Mouse (Mus musculus) heart, adult 18-20 months (tissue): Measurements from ENCODE around the gene Trpc1. TPM values are rescaled to one million over a fixed set of nuclear protein-coding genes. Genes with fewer than 3 reads are reported as not detected.
A peak's percentile ranks its signal among the peaks of the same experiment; 100 is the strongest.

ENCODE experiments used
- DNase-seq, 2 experiments: peaks; one replicate each; pipeline ENCODE4 v3.0.0; 2021 to 2022; ENCODE audit warnings: mixed read lengths in 1 of 2
- long read RNA-seq, 2 experiments: library from polyadenylated mRNA; stranded (forward); transcript quantifications; one replicate each; pipeline ENCODE4 v2.0.0; 2021
- total RNA-seq, 2 experiments: library from RNA; stranded (reverse); gene quantifications; 2 replicates each; pipeline ENCODE4 v1.2.3; 2021

Gene Trpc1
- 1 to 10 TPM; 7.4 to 8.0 TPM for total RNA-seq
- long read RNA-seq, experiment 1, partial matches to known transcripts: 0 of 1 reads
- long read RNA-seq, experiment 1, other reads (novel, unspliced or antisense): 0 of 1 reads
- long read RNA-seq, experiment 2: 0 reads

DNA sequence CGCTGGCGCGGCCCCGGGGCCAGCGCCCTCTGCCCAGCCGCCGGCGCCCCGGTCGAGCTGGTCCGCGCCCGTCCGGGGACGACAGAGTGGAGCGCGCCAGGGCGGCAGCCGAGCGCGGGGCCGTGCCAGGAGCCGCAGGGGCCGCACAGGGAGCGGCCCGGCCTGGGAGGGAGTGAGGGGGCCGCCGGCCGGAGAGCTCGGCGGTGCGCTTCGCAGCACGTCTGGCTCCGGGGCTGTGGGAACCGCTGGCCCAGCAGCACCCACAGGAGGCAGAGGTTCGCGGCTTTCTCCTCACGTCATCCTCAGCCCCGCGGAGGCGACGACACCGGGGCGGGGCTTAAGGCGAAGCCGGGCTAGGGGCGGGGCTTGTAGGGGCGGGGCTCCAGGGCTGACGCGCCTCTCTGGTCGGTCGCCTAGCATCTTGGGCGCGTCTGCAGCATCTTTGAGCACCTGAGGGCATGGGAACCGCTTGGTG, at the start of gene Trpc1:
Gene Trpc1 (minus strand): TSS at position 339 of the 475 bp plus-strand sequence.
- peak; percentile 85 for DNase-seq

DNA sequence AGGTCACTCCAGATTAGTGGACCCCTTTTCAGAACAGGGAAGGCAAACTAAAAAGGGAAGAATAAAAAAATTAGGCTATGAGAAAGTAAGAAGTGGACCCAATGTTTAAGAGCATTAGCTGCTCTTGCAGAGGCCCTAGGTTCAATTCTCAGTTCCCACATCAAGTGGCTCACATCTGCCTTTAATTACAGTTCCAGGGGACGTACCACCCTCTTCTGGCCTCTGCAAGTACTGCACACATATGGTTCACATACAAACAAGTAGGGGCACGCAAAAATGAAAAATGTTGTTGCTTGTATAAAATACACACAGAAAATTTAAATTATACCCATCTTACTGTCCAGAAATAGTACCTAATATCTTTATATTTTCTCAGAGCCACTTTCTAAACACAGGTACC, 46.1 kb upstream of the Trpc1 start:
- DNase-seq: no peak

DNA sequence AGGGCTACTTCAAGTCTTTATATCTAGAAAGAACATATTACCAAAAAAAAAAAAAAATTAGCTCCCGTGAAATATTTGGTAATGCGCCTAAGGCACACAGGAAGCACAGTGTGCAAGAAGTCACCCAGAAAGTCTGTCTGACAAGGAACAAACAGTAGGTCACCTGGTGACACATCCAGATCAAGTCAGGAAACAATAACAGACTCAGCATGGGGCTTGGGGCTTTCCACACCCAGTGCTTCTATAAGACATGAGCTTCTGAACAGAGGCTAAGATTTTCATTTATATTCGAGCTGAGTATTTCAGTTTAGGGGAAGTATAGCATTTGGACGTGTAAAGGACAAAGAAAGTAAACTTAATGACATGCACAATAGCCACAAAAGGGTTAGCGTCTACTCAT, 45.7 kb upstream of the Trpc1 start:
- DNase-seq: no peak

DNA sequence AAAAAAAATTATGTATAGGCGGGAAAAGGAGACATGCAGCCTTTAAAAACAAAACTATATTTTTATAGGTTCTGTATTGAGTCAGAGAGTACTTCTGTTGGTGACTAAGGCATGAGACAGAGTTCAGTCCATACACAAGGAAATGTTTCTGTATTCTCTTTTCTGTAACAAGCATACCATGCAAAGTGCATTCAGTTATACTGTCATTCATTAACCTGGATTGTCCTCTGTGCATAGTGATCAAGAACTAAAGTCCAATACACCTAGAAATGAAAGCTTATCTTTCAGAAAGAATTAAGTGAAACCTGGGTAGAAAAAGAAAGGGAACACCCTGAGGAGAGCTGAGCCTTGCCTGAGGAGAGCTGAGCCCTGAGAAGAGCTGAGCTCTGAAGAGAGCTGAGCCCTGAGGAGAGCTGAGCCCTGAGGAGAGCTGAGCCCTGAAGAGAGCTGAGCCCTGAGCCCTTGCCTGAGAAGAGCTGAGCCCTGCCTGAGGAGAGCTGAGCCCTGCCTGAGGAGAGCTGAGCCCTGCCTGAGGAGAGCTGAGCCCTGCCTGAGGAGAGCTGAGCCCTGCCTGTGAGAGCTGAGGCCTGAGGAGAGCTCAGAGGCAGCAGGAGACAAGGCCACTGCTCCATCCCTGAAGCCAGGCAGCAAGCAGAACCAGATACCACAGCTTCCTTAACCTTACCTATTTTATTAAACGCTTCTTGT, 45.1 kb upstream of the Trpc1 start:
- no peak for DNase-seq

DNA sequence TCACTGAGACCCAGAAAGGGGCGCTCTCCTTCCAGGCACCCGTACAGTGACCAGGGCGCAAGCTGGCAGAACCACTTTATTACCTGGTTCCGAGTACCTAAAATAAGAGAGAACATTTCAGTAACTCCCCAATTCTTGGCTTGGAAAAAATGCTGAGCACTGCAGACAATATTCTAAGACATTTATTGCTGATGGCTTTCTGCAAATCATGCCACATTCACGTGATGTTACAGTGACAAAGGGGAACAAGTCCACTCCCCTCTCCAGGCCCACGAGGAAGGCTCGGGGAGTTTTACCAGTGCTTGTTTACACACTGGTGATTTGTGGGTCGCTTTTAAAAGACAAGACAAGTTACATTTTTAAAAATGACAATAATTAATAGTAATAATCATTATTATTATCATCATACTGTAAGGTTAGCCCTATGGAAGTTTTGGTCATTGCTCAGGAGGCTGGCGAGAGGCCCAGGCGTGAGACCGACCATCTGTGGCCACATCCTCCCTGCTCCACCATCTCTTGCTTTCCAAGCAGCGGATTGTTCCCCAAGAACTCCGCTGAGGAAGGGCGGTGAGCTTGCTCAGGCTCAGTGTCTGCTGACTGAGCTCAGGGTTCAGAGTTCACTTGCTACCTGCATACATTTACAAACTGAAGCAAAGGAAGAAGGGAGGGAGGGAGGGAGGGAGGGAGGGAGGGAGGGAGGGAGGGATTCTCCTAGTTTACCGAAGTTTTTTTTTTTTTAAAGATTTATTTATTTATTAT, 44.0 kb upstream of the Trpc1 start:
- no peak for DNase-seq

DNA sequence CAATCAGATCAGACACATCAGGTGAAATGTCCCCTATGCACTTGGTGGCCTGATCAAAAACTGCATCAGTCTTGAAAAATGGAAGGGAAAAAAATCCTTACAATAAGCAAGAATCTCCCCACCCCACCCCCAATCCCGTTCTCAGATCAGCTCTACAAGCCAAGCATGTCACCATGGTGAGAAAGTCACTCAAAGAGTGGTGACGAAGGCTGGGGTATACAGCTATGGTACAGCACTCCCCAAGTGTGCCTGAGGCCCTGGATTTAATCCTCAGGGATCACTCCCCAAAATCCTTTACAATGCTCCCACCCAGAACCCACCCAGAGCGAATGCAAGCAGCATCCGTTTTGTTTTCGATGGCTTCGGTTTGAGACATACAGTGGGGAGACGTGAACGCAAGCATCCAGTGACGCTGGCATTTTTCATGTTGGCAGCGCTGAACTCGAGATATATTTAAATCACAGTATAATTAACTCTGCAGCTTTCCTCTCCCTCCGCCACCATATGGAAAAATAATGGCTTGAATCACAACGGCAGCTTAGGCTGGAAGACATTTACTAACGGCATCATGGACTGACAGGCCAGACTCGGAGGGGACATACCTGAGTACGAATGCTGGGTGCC, 34.8 kb upstream of the Trpc1 start:
- DNase-seq: no peak

DNA sequence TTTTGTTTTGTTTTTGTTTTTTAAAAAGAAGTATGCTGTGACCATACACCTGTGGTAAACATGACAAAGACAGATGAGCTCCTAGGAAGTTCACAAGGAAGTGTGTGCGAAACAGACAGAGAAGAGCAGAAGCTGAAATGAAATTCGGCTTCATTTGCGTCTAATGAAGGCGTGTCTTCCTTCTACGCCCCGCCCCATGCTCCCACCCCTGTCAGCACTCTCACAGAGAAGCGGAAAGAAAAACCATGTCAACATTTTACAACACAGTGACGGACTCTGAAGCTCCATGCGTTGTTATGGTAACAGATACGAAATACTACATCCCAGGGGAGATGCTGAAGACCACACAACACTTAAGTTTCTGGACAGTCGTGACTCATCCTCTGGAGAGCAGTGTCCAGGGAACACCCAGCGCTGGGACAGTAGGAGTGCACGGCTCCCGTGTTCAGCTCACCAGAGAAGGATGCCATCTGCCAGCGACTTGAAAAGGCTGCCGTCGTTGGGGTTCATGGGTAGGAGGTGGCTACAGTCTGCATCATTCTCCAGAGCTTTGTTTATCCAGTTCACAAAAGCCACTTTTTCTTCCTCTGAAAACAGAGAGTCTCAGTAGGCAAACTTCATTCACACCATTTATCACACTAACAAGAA, 33.6 kb upstream of the Trpc1 start:
- DNase-seq: no peak

DNA sequence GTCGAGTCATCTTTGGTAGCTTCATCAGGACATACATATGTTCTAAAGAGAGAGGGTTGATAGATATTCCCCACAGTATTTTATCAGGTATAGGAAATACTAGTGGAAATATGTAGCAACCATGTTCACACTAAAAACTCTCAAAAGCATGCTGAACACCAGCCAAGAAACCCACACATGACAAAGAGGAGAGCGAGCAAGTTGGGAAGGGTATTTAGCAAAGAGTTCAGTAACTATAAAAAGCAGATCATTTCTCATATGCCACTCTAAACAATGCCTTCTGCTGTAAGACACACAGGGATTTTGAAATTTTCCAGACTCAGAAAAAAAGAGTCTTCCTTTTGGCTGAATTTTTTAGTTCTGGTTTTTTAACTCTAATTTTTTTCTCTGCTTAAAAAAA, 21.5 kb upstream of the Trpc1 start:
- DNase-seq: no peak

DNA sequence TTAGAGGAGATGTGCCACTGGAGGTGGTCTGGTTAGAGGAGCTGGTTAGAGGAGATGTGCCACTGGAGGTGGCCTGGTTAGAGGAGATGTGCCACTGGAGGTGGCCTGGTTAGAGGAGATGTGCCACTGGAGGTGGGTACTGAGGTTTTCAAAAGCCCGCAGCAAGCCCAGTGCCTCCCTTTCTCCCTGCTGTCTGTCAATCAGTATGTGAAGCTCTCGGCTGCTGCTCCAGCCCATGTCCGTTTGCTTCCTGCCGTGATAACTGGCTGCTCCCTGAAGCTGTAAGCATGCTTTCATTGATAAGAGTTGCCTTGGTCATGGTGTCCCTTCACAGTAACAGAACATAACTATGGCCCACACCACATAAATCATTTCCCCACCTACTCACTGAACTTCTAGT, 13.0 kb upstream of the Trpc1 start:
- no peak for DNase-seq

DNA sequence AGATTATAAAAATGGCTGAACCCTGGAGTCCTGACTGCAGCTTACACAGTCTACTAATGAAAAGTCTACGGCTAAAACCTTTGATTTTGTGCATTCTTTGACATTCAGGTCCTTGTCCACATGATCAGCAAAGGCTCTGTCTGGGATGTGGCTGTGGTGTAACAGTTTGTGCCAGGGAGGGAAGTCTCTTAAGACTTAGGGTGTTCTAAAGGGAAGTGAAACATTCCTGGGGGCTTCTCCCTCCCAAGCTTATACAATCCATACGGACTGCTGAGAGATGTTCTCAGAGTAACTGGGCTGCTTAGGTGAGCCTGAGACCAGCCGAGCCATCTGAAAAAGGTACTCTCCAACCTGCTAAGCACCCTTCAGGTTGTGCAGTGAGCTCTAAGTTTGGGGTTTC, 12.1 kb upstream of the Trpc1 start:
- DNase-seq: no peak

DNA sequence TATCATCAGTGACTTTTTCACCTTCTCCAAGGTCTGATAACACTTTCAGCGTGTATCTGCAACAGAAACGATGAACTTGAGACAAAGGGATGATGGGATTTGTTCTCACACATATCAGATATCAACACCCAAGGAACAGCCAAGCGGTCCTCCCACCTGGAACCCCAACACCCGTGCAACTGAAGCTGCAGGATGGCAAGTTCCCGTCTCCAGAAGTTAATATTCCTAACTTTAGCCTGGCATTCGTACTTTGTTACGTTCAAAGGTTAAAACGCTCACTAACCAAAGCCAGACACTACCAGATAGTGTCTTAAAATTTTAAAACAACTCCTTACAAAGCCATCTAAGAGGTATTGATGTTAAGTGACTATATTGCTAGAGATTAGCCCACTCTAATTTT, 11.2 kb upstream of the Trpc1 start:
- no peak for DNase-seq

DNA sequence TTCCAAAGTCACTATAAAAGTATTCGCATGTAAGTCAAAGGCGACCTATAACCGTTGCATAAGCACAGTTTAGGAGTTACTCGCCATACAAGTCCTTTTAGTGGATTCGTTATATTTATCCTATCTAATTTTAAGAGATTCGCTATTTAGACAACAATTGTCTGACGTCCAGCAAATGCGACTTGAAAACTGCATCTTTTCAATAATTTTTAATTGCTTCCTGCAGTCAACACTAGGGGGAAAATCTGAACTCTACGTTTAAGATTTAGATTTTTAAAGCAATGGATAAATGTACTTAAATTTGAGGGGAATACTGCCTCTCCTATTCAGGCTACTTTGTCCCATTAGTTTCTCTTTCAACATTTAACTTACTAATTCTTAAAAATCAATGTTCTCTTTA, 571 bp upstream of the Trpc1 start:
- no peak for DNase-seq

DNA sequence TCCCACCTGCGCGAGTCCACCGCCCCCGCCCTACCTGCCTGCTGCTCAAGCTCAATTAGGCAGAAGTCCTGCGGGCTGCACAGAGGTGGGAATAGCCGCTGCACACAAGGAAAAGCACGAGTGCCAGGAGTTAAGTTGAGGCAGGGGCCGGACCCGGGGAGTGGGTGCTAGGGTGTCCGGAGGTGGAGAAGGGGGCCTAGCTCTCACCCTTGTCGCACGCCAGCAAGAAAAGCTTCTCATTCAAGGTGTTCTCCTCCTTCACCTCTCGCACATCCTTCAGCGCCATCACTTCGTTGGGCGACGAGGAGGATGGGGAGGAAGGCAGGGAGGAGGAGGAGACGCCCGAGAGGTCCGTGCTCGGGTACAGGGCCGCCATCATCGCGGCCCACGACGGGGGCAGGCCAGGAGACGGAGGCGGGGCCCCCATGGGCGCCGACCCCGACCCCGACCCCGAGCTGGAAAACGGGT, 680 bp downstream of the Trpc1 start:
- peak in 1 of 2 experiments; percentile 51 for DNase-seq

DNA sequence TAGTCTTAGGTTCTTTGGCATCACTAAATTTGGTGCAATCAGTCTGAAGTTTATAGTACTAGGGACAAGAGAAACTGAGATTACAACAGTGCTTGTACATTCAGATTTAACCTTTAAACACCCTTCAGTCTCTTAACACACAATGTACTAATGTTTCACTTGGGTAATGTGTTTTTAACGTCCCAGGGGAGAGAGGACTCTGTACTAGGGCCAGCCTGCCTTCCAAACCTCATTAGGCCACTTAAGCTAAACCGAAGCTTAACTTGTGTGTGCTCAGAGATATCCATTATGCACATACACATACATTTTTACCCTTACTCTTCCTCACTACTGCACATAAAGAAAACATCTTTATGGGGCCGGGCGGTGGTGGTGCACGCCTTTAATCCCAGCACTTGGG, 2.9 kb downstream of the Trpc1 start:
- no peak for DNase-seq

DNA sequence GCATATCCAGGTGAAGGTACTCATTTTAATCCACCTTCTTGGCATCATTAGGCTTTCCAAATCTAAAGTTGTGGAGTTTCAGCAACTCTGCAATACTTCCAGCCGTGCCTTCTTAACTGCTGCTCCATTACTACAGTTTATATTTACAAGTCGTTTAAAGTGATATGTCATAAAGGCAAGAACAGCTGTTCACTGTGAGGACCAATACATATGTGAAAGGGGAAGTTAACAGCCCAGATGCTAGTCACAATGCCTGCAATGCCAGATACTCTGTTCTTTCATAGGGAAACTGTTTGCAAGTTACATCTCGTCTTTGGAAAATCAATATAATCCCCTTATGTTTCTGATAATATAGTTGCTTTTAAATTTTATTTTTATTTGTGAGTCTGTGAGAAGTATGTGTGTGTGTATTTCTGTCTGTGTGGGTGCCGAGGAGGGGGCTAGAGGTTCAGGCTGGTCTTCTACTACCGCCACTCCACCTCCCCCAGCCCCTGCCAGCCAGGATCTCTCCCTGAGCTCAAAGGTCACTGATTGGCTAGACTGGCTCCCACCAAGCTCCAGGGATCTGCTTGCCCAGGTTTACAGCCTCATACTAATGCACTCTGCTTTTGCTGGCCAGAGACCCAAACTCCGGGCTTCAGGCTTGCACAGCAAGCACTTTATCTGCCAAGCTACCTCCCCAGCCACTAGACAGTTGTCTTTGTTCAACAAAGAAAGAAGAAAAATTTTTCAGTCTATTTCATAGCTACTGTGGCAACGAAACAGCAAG, 5.1 kb downstream of the Trpc1 start:
- no peak for DNase-seq

DNA sequence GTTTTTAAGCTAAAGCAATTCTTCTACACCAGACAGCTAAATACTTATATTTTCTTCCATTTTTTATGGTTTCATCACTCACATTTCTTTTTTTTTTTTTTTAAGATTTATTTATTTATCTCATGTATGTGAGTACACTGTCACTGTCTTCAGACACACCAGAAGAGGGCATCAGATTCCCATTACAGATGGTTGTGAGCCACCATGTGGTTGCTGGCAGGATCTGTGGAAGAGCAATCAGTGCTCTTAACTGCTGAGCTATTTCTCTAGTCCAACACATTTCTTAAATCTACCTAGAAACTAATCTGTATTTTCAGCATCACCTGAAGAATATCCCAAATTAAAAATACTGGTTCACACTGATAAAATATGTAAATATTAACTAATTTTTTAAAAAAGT, 13.9 kb downstream of the Trpc1 start:
- no peak for DNase-seq

DNA sequence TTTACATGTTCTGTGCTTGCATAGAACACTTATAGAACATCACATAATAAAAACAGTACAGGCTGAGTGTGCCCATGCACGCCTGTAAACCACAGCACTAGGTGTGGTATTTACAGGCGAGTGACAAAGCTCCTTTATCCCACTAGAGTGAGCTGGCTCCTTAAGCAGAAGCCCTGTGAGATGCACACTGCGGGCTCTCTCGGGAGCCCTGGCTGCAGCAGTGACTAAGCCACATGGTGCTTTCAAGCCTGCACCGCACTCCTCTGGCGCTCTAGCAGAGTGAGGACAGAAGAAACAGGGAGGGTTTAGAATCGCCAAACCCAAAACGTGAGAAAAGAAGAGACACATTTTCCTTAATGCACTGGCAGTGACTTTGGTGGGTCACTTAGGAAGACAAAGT, 37.6 kb downstream of the Trpc1 start:
- DNase-seq: no peak

DNA sequence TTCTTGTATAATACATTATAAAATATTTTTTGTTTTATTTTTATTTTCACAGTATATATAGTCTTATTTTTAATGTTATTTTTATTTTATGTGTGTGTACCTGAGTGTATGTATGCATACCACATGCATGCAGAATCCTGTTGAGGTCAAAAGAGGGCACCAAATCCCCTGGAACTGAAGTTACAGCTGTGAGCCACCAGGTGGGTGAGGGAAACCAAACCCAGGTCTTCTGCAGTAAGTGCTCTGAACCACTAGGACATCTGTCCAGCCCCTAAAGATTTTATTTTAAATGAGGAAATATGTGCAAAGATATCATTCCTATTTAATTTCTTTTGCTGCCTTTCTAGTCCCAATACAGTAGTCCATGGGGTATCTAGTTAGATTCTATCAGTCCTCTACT, 41.2 kb downstream of the Trpc1 start:
- no peak for DNase-seq

DNA sequence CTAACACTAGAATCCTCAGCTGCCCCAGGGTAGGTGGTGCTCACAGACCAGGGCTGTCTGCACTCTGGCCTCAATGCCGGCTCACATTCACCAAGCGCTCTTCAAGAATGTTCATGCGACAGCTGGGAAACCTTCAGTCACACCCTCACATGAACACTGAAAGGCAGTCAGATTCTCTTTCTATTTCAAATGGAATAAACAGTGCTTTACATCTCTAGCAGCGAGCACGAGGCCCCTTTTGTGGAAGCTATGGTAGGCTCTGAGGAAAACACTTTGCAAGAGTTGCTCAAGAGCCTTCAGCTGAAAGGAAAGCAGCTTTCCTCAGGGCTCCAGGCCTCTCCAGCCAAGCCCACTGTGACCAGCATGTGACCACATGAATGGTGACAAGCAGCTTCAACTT, 44.8 kb downstream of the Trpc1 start:
- DNase-seq: no peak

DNA sequence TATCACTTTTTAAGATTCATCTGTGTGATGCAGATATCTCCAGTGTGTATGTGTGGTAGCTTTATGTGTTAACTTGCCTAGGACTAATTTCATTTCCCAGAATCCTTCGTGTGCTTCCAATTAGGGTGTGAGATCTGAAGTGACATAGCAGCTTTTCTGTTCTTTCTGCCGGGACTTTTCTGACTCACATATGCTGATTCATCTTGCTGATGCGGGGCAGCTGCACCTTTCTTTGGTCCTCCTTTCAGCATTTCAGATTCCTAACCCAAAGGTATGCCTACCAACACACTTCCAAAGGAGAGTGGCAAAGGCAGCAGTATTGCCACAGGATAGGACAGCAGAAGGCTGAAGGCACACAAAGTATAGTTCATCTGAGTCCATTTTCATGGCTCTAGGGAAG, 46.1 kb downstream of the Trpc1 start:
- DNase-seq: no peak

DNA sequence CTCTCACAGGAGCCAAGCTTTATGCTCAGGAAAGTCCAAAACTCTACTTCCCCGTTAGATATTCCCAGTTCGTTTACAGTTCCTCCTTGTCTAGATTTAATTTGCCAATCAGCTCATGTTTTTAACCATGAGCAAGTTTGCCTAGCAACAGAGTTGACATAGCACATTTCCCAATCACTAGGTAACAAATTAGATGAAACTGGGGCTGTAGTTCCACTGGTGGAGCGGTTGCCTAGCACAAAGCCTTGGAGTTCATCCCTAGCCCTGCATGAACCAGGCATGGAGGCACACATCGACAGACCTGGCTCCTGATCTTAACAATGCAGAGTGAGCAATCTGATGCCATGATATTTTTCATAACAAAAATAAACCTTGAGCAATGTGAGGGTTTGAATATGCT, 50.9 kb downstream of the Trpc1 start:
- DNase-seq: no peak

DNA sequence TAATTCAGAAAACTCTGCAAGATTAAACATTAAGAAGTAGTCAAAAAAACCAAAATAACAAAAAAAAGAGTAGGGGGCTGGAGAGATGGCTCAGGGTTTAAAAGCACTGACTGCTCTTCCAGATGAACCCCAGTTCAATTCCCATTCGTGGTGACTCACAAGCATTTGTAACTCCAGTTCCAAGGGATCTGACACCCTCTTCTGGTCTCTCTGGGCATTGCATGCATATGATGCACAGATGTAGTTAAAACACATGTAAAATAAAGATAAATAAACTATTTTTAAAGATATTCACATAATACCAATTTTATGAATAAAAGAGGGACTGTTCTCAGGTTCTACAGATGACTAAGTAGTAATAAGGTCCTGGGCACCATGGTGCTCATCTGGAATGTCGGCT, 52.4 kb downstream of the Trpc1 start:
- peak; percentile 18 to 68 for DNase-seq
